Mouse (Mus musculus): ENCODE data around the gene Gpd1l. TPM values are rescaled to one million over a fixed set of nuclear protein-coding genes. Genes with fewer than 3 reads are reported as not detected.

Gpd1l gene
- total RNA-seq, 2 experiments from 2014 or later = 17.3 to 21.5 TPM

GRCm38 (mm10) chr9:114855327-114855726 lies 78.5 kb downstream of the Gpd1l start:
- 0 out of 2 replicates have a peak, but pooled peaks have one; percentile 56 for ATAC-seq (replicated peaks; ENCODE audit: low FRiP score, low TSS enrichment, poor library complexity, severe bottlenecking)

GRCm38 (mm10) chr9:114854686-114855085 lies 79.1 kb downstream of the Gpd1l start:
- ATAC-seq (replicated peaks; ENCODE audit: low FRiP score, low TSS enrichment, poor library complexity, severe bottlenecking) = no peak

GRCm38 (mm10) chr9:114853336-114853735 lies 80.5 kb downstream of the Gpd1l start:
- no peak for ATAC-seq (replicated peaks; ENCODE audit: low FRiP score, low TSS enrichment, poor library complexity, severe bottlenecking)

GRCm38 (mm10) chr9:114851419-114852190 lies 82.2 kb downstream of the Gpd1l start:
- no peak for ATAC-seq (replicated peaks; ENCODE audit: low FRiP score, low TSS enrichment, poor library complexity, severe bottlenecking)

Other genes starting within 250 kb of the Gpd1l start
- 28.2 and 29.8 TPM in 2 replicates for gene Dync1li1, start 245.2 kb downstream of the Gpd1l start, total RNA-seq (2014; fragmentation: Nextera tagmentation)
- gene Dync1li1, start 245.2 kb downstream of the Gpd1l start, total RNA-seq (2017) = 40.9 and 52.6 TPM in 2 replicates
- 21.3 and 22.7 TPM in 2 replicates for gene Cmtm6, start 202.9 kb downstream of the Gpd1l start, total RNA-seq (2014; fragmentation: Nextera tagmentation)
- 38.9 and 41.3 TPM in 2 replicates for gene Cmtm6, start 202.9 kb downstream of the Gpd1l start, total RNA-seq (2017)
- 189 and 199 TPM in 2 replicates for gene Cmtm7, start 152.1 kb downstream of the Gpd1l start, total RNA-seq (2014; fragmentation: Nextera tagmentation)
- 144 and 195 TPM in 2 replicates for gene Cmtm7, start 152.1 kb downstream of the Gpd1l start, total RNA-seq (2017)
- 1.5 TPM in 1 of 2 replicates, not detected in the other for gene Cmtm8, start 89.8 kb downstream of the Gpd1l start, total RNA-seq (2014; fragmentation: Nextera tagmentation)
- 1.1 TPM in 1 of 2 replicates, not detected in the other for gene Cmtm8, start 89.8 kb downstream of the Gpd1l start, total RNA-seq (2017)
- gene Osbpl10, start 44.6 kb upstream of the Gpd1l start, total RNA-seq (2014; fragmentation: Nextera tagmentation) = 0.50 TPM in 1 of 2 replicates, not detected in the other
- 0.53 and 1.8 TPM in 2 replicates for gene Osbpl10, start 44.6 kb upstream of the Gpd1l start, total RNA-seq (2017)
- 295 and 358 TPM in 2 replicates for gene Rps27rt, start 48.8 kb upstream of the Gpd1l start, total RNA-seq (2014; fragmentation: Nextera tagmentation)
- 148 and 204 TPM in 2 replicates for gene Rps27rt, start 48.8 kb upstream of the Gpd1l start, total RNA-seq (2017)